Mouse (Mus musculus) ovary, adult 18-20 months (tissue): Measurements from ENCODE around the gene Scn2a.

ENCODE experiments used
- DNase-seq: peaks from one replicate; pipeline ENCODE4 v3.0.0; 2022; ENCODE audit warnings: low spot score, mixed read lengths

The Scn2a gene

GRCm38 (mm10) chr2:65620556-65621166 is at the start of gene Scn2a:
Gene Scn2a, plus strand, starts transcription at chr2:65620771.
- no peak for DNase-seq

- no peak for DNase-seq
Observed at GRCm38 (mm10) chr2:65587679-65588078, 32.9 kb upstream of the Scn2a start.

- no peak for DNase-seq
Observed at GRCm38 (mm10) chr2:65607813-65608212, 12.8 kb upstream of the Scn2a start.

- no peak for DNase-seq
Observed at GRCm38 (mm10) chr2:65611887-65612286, 8.7 kb upstream of the Scn2a start.

GRCm38 (mm10) chr2:65619781-65620180 is 790 bp upstream of the Scn2a start:
- no peak for DNase-seq

GRCm38 (mm10) chr2:65621254-65621653 is 683 bp downstream of the Scn2a start:
- no peak for DNase-seq

GRCm38 (mm10) chr2:65621838-65622237 is 1.3 kb downstream of the Scn2a start:
- DNase-seq, result no peak

GRCm38 (mm10) chr2:65652636-65653035 is 32.1 kb downstream of the Scn2a start:
- no peak for DNase-seq

- no peak for DNase-seq
Observed at GRCm38 (mm10) chr2:65657031-65657430, 36.5 kb downstream of the Scn2a start.

- DNase-seq, result no peak
Observed at GRCm38 (mm10) chr2:65658430-65658829, 37.9 kb downstream of the Scn2a start.

- no peak for DNase-seq
Observed at GRCm38 (mm10) chr2:65663892-65664291, 43.3 kb downstream of the Scn2a start.

GRCm38 (mm10) chr2:65664481-65664880 is 43.9 kb downstream of the Scn2a start:
- no peak for DNase-seq

- no peak for DNase-seq
Observed at GRCm38 (mm10) chr2:65665180-65665579, 44.6 kb downstream of the Scn2a start.

GRCm38 (mm10) chr2:65667590-65668436 is 47.2 kb downstream of the Scn2a start:
- DNase-seq, result no peak

- peak; percentile 67 for DNase-seq
Observed at GRCm38 (mm10) chr2:65668437-65669135, 48.0 kb downstream of the Scn2a start.

GRCm38 (mm10) chr2:65669561-65669960 is 49.0 kb downstream of the Scn2a start:
- DNase-seq, result no peak

- no peak for DNase-seq
Observed at GRCm38 (mm10) chr2:65670153-65670817, 49.7 kb downstream of the Scn2a start.

- DNase-seq, result no peak
Observed at GRCm38 (mm10) chr2:65679621-65680020, 59.0 kb downstream of the Scn2a start.

GRCm38 (mm10) chr2:65685151-65685550 is 64.6 kb downstream of the Scn2a start:
- no peak for DNase-seq

GRCm38 (mm10) chr2:65690456-65691184 is 70.0 kb downstream of the Scn2a start:
- no peak for DNase-seq

- no peak for DNase-seq
Observed at GRCm38 (mm10) chr2:65694485-65694884, 73.9 kb downstream of the Scn2a start.

- DNase-seq, result no peak
Observed at GRCm38 (mm10) chr2:65695061-65695460, 74.5 kb downstream of the Scn2a start.
